Mouse (Mus musculus): ENCODE results near the gene Tbxas1.

DNA sequence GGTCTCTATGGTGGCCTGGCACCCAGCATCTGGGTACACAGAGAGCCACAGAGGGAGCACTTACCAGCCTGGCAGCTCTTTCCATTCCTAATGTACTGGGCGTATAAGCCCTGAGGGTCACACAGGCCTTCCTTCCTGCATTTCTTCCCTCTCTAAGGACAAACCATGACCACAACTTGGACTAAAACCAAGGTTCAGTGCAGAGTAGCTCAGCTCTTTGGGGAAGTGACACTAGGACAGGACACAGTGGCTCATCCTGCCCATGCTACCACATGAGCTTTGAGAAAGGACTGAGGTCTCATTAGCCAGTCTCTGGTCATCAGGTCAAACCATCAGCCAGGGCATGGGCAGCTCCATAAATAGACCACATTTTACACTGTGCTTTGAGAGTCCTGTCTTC is 65.8 kb downstream of the Tbxas1 start:
- TF ChIP-seq CTCF (conservative IDR thresholded peaks at IDR 0.05; ENCODE audit: low read length) (no peak), NANOG (IDR thresholded peaks at IDR 0.05; ENCODE audit: borderline replicate concordance, low read length) (no peak), POU5F1 (IDR thresholded peaks at IDR 0.05; ENCODE audit: borderline replicate concordance, low read length) (no peak)
